Mouse (Mus musculus): ENCODE results near the gene AC129217.1. TPM values are rescaled to one million over a fixed set of nuclear protein-coding genes. Genes with fewer than 3 reads are reported as not detected.
"Not testable (repeated sequence)": the region's sequence is repeated elsewhere in the genome, so short reads cannot be mapped to it uniquely, and the experiment has no call there.

The AC129217.1 gene
- polyA plus RNA-seq, 1 experiment = not detected

DNA sequence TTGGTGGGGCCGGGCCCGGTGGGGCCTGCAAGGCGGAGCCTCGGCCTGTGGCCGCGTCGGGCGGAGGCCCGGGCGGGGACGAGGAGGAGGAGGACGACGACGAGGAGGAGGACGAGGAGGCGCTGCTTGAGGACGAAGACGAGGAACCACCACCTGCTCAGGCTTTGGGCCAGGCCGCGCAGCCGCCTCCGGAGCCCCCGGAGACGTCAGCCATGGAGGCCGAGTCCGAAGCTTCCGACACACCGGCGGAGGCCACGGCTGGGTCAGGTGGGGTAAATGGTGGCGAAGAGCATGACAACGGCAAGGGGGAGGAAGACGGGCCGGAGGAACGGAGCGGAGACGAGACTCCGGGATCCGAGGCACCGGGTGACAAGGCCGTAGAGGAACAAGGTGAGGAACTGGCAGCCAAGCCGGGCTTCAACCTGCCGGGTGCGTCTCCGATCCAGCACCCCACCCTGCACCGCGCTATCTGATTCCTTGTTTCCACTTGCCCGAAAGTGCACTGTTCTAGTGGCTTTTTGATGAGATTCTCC, 9.1 kb upstream of the AC129217.1 start:
- WGBS = 1% methylated on average over 48 of the region's 48 CpGs
- peaks cover 2% of the 10 kb centered on the region; the same call in 1 of the 2 replicates for H3K4me1 ChIP-seq (ENCODE audit: control insufficient read depth, insufficient read depth, low read length)

DNA sequence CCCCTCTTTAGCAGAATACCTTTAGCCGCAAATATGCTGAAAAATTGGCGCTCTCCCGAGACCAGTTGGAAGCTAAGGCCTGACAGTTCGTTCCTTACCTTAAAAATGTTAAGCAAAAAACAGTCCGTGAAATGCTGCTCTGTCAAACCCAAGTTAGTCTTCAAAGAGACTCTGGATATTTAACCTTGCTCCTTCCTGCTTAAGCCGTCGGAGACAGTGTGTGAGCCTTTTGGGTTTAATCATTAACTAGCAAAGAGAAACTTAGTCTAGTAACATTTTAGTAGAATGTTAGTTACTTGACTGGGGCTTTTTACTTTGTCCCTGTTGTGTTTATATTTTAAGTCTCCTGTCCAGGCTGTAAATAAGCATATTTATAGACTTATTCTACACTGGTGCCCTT, 8.4 kb upstream of the AC129217.1 start:
- WGBS = under 1% methylated on average over 7 of the region's 7 CpGs
- Histone ChIP-seq H3K4me1 (ENCODE audit: control insufficient read depth, insufficient read depth, low read length) (peaks cover 2% of the 10 kb centered on the region; the same call in 1 of the 2 replicates), H3K4me3 (ENCODE audit: insufficient read depth, low read depth, low read length) (peak overlapping the region; percentile 84), H3K27ac (ENCODE audit: insufficient read depth, low read depth, low read length) (no peak overlapping the region; the same call in 1 of the 2 replicates)
- TF ChIP-seq POLR2A (IDR thresholded peaks at IDR 0.05; ENCODE audit: insufficient read depth, low read depth, low read length) (no peak), CTCF (IDR thresholded peaks at IDR 0.05; ENCODE audit: insufficient read depth, low read depth, low read length) (no peak)

More for the DNA sequence above, 9.1 kb upstream of the AC129217.1 start:
- Histone ChIP-seq H3K4me3 (ENCODE audit: insufficient read depth, low read depth, low read length) (peak overlapping the region; percentile 84), H3K27ac (ENCODE audit: insufficient read depth, low read depth, low read length) (peak overlapping the region; percentile 99)
- no peak for TF ChIP-seq CTCF (IDR thresholded peaks at IDR 0.05; ENCODE audit: insufficient read depth, low read depth, low read length)
- TF ChIP-seq POLR2A (IDR thresholded peaks at IDR 0.05; ENCODE audit: insufficient read depth, low read depth, low read length) = no peak

DNA sequence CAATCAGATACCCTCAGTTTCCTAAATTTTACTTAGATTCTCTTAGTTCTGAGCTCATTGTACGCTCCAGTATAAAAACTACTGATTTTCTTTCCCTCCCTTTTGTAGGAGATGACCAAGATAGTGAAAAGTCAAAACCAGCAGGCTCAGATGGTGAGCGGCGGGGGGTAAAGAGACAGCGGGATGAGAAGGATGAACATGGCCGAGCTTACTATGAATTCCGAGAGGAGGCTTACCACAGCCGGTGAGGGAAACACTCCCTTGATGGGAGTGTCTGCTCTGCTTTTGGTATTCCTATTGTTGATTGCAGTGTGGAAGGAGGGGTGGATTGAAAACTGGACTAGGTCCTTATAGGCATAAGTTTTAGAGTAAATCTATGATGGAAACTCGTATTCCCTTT, 6.9 kb upstream of the AC129217.1 start:
- TF ChIP-seq POLR2A (IDR thresholded peaks at IDR 0.05; ENCODE audit: insufficient read depth, low read depth, low read length) (no peak), CTCF (IDR thresholded peaks at IDR 0.05; ENCODE audit: insufficient read depth, low read depth, low read length) (no peak)
- WGBS = 22% methylated on average over 8 of the region's 8 CpGs
- no peak overlapping the region for H3K27ac ChIP-seq (ENCODE audit: insufficient read depth, low read depth, low read length)
- H3K4me3 ChIP-seq (ENCODE audit: insufficient read depth, low read depth, low read length) = peak overlapping the region; percentile 31; the same call in 1 of the 2 replicates
- H3K4me1 ChIP-seq (ENCODE audit: control insufficient read depth, insufficient read depth, low read length) = peaks cover 1% of the 10 kb centered on the region; the same call in 1 of the 2 replicates

DNA sequence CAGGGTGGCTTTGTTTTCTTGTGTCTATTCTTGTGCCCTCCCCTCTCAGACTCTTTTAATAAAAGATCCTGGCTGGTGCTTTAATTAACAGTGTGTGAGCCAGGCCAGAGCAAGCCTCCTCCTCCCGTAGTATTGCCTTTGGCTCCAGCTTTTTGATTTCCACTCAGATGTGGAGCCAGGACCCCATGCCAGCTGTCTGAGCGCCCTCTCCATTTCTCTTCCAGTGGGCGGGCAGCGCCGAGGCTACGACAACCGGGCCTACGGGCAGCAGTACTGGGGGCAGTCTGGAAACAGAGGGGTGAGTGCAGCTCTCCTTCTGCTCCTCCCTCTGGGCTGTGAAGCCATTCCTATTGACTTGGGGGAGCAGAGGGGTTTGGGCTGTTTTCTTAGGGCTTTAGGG, 1.1 kb downstream of the AC129217.1 start:
- no peak for TF ChIP-seq POLR2A (IDR thresholded peaks at IDR 0.05; ENCODE audit: insufficient read depth, low read depth, low read length)
- TF ChIP-seq CTCF (IDR thresholded peaks at IDR 0.05; ENCODE audit: insufficient read depth, low read depth, low read length) = no peak
- no peak overlapping the region for H3K4me3 ChIP-seq (ENCODE audit: insufficient read depth, low read depth, low read length)
- H3K27ac ChIP-seq (ENCODE audit: insufficient read depth, low read depth, low read length) = peak overlapping the region; percentile 66; the same call in 1 of the 2 replicates
- peaks cover 6% of the 10 kb centered on the region for H3K4me1 ChIP-seq (ENCODE audit: control insufficient read depth, insufficient read depth, low read length)
- WGBS = 30% methylated on average over 8 of the region's 8 CpGs

DNA sequence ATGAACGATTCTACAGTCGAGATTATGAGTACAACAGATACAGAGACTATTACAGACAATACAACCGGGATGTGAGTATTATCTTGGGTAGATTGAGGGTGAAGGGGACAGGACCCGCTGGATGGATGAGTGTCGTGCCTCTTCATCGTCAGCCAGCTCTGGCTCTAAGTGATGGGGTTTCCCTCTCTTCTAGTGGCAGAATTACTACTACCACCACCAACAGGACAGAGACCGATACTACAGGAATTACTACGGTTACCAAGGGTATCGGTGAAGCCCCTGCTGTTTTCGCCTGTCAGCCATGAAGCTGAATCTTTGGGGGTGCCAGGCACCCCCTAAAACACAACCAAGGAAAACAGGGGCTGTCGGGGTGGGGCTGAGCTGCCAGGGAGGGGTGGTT, 1.7 kb downstream of the AC129217.1 start:
- TF ChIP-seq CTCF (IDR thresholded peaks at IDR 0.05; ENCODE audit: insufficient read depth, low read depth, low read length) = no peak
- TF ChIP-seq POLR2A (IDR thresholded peaks at IDR 0.05; ENCODE audit: insufficient read depth, low read depth, low read length) = no peak
- Histone ChIP-seq H3K27ac (ENCODE audit: insufficient read depth, low read depth, low read length) (peak overlapping the region; percentile 29; the same call in 1 of the 2 replicates), H3K4me3 (ENCODE audit: insufficient read depth, low read depth, low read length) (no peak overlapping the region), H3K4me1 (ENCODE audit: control insufficient read depth, insufficient read depth, low read length) (peaks cover 6% of the 10 kb centered on the region)
- WGBS = 54% methylated on average over 11 of the region's 11 CpGs

DNA sequence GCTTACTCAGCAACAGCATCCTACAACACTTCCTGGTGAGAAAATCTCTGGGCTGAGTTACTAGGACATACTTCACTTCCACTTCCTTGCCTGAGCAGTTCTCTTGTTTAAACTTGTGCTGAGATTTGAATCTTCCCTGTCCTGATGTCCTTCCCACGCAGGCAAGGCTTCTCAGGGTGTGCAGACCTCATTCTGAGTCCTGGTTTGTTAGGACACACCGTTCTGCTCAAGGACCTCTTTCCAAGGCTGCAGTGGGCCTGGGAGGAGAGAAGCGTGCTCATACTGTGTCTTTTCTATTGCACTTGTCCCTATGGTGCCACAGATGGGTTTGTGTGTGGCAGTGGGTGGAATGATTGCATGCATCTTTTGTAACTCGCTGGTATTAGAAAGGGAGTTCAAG, 3.4 kb downstream of the AC129217.1 start:
- no peak overlapping the region for H3K27ac ChIP-seq (ENCODE audit: insufficient read depth, low read depth, low read length)
- no peak for TF ChIP-seq CTCF (IDR thresholded peaks at IDR 0.05; ENCODE audit: insufficient read depth, low read depth, low read length)
- TF ChIP-seq POLR2A (IDR thresholded peaks at IDR 0.05; ENCODE audit: insufficient read depth, low read depth, low read length) = no peak
- WGBS = 51% methylated on average over 4 of the region's 4 CpGs
- peaks cover 6% of the 10 kb centered on the region for H3K4me1 ChIP-seq (ENCODE audit: control insufficient read depth, insufficient read depth, low read length)
- H3K4me3 ChIP-seq (ENCODE audit: insufficient read depth, low read depth, low read length) = no peak overlapping the region

DNA sequence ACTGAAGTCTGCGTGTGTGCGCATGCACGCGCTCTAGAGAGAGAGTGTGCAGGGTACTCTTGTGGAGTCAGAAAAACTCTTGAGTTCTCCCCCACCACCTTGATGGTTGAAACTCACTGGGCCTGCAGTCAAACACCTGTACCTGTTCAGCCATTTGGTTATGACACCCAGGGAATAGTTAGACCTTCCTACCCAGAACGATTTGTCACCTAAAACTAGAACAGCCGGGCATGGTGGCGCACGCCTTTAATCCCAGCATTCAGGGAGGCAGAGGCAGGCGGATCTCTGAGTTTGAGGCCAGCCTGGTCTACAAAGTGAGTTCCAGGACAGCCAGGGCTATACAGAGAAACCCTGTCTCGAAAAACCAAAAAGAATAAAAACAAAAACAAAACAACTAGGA, 6.8 kb downstream of the AC129217.1 start:
- H3K27ac ChIP-seq (ENCODE audit: insufficient read depth, low read depth, low read length); H3K4me3 ChIP-seq (ENCODE audit: insufficient read depth, low read depth, low read length): not testable (repeated sequence)
- WGBS = 97% methylated on average over 10 of the region's 10 CpGs
- peaks cover 13% of the 10 kb centered on the region for H3K4me1 ChIP-seq (ENCODE audit: control insufficient read depth, insufficient read depth, low read length)

DNA sequence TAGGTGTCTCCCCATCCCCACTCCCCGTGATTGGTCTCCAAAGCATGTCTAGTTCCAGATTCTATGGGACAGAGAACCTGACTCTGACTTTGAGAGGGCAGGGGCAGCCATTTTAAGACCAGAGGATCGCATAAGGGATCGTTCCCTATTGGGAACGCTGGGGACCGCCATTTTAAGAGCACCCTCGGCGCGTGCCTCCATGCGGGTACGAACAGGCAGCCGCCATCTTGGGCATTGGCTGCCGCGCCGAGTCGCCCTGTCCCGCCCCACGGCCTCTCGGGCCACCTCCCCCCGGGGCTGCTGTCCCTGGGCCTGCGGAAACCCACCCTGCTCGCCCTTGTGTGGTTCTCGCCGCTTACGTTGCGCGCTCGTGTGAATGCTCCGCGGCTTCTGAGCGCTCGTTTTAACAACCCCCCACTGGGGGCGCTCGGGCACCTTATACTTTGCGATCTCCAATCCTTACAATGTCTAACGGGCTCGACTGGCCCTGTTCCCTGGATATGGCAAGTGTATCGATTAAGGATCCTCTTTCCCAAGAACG, 7.7 kb downstream of the AC129217.1 start, which contains the start of gene Bscl2:
TSS of gene Bscl2 (plus strand) at position 217 of the 541 bp plus-strand sequence.
- Histone ChIP-seq H3K4me3 (ENCODE audit: insufficient read depth, low read depth, low read length) (peak within 1 kb of the TSS; percentile 56), H3K4me1 (ENCODE audit: control insufficient read depth, insufficient read depth, low read length) (peaks cover 13% of the 10 kb centered on the region), H3K27ac (ENCODE audit: insufficient read depth, low read depth, low read length) (peak within 1 kb of the TSS; percentile 92)
- TF ChIP-seq CTCF (IDR thresholded peaks at IDR 0.05; ENCODE audit: insufficient read depth, low read depth, low read length) (peak; percentile 63), POLR2A (IDR thresholded peaks at IDR 0.05; ENCODE audit: insufficient read depth, low read depth, low read length) (peak; percentile 53; the same call in 1 of the 2 replicates)
- 1% methylated on average over 38 of the region's 38 CpGs for WGBS

DNA sequence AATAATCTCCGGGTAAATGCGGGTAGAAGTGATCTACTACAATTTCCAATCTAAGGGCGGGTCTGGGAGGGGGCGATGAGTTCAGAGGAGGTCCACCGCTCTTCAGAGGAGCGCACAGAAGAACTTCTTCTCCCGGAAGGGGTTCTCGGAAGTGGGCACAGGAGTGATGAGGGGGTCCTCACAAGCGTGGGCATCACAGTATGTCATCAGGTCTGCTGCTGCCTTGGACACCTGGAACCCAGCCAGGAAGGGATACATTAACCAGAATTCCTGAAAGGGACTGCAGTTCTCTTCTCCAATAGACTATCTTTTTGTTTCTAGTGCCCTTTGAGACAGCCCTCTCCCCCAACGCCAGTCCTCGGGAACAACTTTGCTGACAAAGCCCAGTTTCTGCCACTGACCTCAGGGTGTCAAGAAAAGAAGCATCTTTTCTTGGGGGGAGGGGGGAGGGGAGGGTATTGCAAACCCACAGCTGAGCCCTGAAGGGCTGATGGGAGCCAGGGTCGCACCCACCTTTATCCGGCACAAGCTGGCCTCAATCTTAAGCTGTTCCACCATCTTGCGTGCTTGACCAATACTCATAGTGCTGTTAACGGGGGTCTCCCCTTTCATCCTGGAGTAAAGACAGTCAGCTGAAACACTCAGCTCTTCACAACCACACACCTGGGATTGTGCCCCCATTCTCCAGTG, 8.6 kb downstream of the AC129217.1 start:
- H3K27ac ChIP-seq (ENCODE audit: insufficient read depth, low read depth, low read length) = peak overlapping the region; percentile 92
- TF ChIP-seq CTCF (IDR thresholded peaks at IDR 0.05; ENCODE audit: insufficient read depth, low read depth, low read length) = no peak
- TF ChIP-seq POLR2A (IDR thresholded peaks at IDR 0.05; ENCODE audit: insufficient read depth, low read depth, low read length) = no peak
- peaks cover 10% of the 10 kb centered on the region for H3K4me1 ChIP-seq (ENCODE audit: control insufficient read depth, insufficient read depth, low read length)
- WGBS = 2% methylated on average over 15 of the region's 15 CpGs
- peak overlapping the region; percentile 56 for H3K4me3 ChIP-seq (ENCODE audit: insufficient read depth, low read depth, low read length)

Data from olfactory bulb, adult 2 months (tissue).